Mouse (Mus musculus): ENCODE data around the gene Fgfrl1. TPM values are rescaled to one million over a fixed set of nuclear protein-coding genes. Genes with fewer than 3 reads are reported as not detected.

The Fgfrl1 gene
- polyA plus RNA-seq (2014; fragmentation: Nextera tagmentation; extraction: Ambion mirVana), result 13.0 and 17.1 TPM in 2 replicates

- ATAC-seq (ENCODE audit: insufficient number of reproducible peaks, insufficient read depth, low FRiP score, low read depth), result no peak
- Histone ChIP-seq H3K27me3 (ENCODE audit: control insufficient read depth, insufficient read depth, low read length) (no peaks in the 10 kb centered on the region), H3K4me2 (replicated peaks; ENCODE audit: low read depth, low read length) (peak within 1 kb of the TSS; percentile 48), H3K4me3 (ENCODE audit: low read depth, low read length) (peak within 1 kb of the TSS; percentile 77), H3K36me3 (ENCODE audit: control insufficient read depth, insufficient read depth, low read length) (no peaks in the 10 kb centered on the region), H3K4me1 (ENCODE audit: control insufficient read depth, insufficient read depth, low read length) (peaks cover 30% of the 10 kb centered on the region; the same call in 1 of the 2 replicates), H3K9me3 (ENCODE audit: control insufficient read depth, low read depth, low read length) (no peaks in the 10 kb centered on the region), H3K9ac (replicated peaks; ENCODE audit: low read depth, low read length) (no peak within 1 kb of the TSS), H3K27ac (ENCODE audit: low read length) (no peak within 1 kb of the TSS)
- WGBS, result 3% methylated on average over 18 of the region's 18 CpGs
Measured at GRCm38 (mm10) chr5:108692271-108692670, at the start of gene Fgfrl1. Gene Fgfrl1 (plus strand): TSS chr5:108692382.

DNA sequence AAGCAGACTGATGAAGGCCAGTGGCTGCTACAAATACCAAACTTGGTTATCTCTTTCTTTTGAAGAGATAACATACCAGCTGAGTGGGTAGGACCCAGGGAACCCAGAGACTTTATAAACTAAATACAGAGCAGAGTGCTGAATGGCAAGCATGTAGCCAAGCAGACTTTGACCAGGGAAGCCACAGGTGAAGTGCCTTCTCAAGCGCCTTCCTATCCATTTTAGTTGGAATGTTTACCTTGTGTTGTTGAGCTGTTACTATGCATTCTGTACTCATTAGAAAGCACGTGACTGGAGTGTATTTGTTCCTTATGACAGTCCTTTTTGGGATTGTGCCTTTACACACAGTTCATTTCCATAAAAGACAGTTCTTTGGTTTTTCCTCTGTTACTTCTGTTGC is 48.5 kb upstream of the Fgfrl1 start:
- Histone ChIP-seq H3K36me3 (ENCODE audit: control insufficient read depth, insufficient read depth, low read length) (peaks cover 28% of the 10 kb centered on the region), H3K9me3 (ENCODE audit: control insufficient read depth, low read depth, low read length) (no peaks in the 10 kb centered on the region), H3K4me2 (replicated peaks; ENCODE audit: low read depth, low read length) (no peak overlapping the region), H3K9ac (replicated peaks; ENCODE audit: low read depth, low read length) (no peak overlapping the region), H3K4me1 (ENCODE audit: control insufficient read depth, insufficient read depth, low read length) (no peaks in the 10 kb centered on the region), H3K4me3 (ENCODE audit: low read depth, low read length) (no peak overlapping the region), H3K27me3 (ENCODE audit: control insufficient read depth, insufficient read depth, low read length) (no peaks in the 10 kb centered on the region), H3K27ac (ENCODE audit: low read length) (no peak overlapping the region)
- 73% methylated on average over 2 of the region's 2 CpGs for WGBS
- no peak for ATAC-seq (ENCODE audit: insufficient number of reproducible peaks, insufficient read depth, low FRiP score, low read depth)

- ATAC-seq (ENCODE audit: insufficient number of reproducible peaks, insufficient read depth, low FRiP score, low read depth), result no peak
- WGBS, result 95% methylated on average over 9 of the region's 9 CpGs
- Histone ChIP-seq H3K36me3 (ENCODE audit: control insufficient read depth, insufficient read depth, low read length) (peaks cover 36% of the 10 kb centered on the region), H3K4me2 (replicated peaks; ENCODE audit: low read depth, low read length) (no peak overlapping the region), H3K9me3 (ENCODE audit: control insufficient read depth, low read depth, low read length) (no peaks in the 10 kb centered on the region), H3K4me3 (ENCODE audit: low read depth, low read length) (no peak overlapping the region), H3K9ac (replicated peaks; ENCODE audit: low read depth, low read length) (no peak overlapping the region), H3K27ac (ENCODE audit: low read length) (no peak overlapping the region), H3K27me3 (ENCODE audit: control insufficient read depth, insufficient read depth, low read length) (no peaks in the 10 kb centered on the region), H3K4me1 (ENCODE audit: control insufficient read depth, insufficient read depth, low read length) (no peaks in the 10 kb centered on the region)
Measured at GRCm38 (mm10) chr5:108645651-108646342, 46.4 kb upstream of the Fgfrl1 start.

GRCm38 (mm10) chr5:108646343-108646660 is 45.9 kb upstream of the Fgfrl1 start:
- Histone ChIP-seq H3K4me1 (ENCODE audit: control insufficient read depth, insufficient read depth, low read length) (no peaks in the 10 kb centered on the region), H3K4me2 (replicated peaks; ENCODE audit: low read depth, low read length) (no peak overlapping the region), H3K9ac (replicated peaks; ENCODE audit: low read depth, low read length) (no peak overlapping the region), H3K27ac (ENCODE audit: low read length) (no peak overlapping the region), H3K36me3 (ENCODE audit: control insufficient read depth, insufficient read depth, low read length) (peaks cover 36% of the 10 kb centered on the region), H3K9me3 (ENCODE audit: control insufficient read depth, low read depth, low read length) (no peaks in the 10 kb centered on the region), H3K27me3 (ENCODE audit: control insufficient read depth, insufficient read depth, low read length) (no peaks in the 10 kb centered on the region), H3K4me3 (ENCODE audit: low read depth, low read length) (no peak overlapping the region)
- ATAC-seq (ENCODE audit: insufficient number of reproducible peaks, insufficient read depth, low FRiP score, low read depth), result no peak
- WGBS, result 83% methylated on average over 3 of the region's 3 CpGs

GRCm38 (mm10) chr5:108647311-108647710 is 44.9 kb upstream of the Fgfrl1 start:
- peaks cover 34% of the 10 kb centered on the region for H3K36me3 ChIP-seq (ENCODE audit: control insufficient read depth, insufficient read depth, low read length)

DNA sequence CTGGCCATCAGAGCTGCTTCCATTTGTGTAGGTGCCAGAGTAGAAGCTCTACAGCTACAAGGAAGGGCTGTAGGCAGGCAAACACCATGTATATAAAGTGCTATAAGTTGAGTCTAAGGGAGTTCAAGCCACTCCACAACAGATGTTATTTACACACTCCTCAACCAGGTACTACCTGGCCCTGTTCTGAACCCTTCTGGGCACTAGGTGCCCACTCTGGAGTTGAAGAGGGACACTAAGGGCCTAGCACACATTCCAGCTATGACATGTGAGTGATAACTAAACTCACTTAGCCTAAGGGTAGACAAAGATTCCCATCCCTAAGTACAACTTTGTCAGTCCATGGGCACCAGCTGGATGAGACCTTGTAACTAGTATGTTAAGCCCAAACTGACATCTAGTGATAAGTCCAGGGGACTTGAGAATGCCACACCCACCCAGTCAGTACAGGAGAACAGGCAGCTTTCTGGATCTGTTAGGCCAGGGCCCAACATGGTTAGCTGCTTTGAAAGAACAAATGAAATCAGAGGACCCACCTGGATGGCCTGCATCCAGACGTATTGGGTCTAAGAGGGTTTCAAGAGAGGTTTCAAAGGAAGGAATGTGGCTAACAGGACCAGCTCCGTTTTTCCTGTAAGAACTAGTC is 44.2 kb upstream of the Fgfrl1 start:
- peaks cover 31% of the 10 kb centered on the region for H3K36me3 ChIP-seq (ENCODE audit: control insufficient read depth, insufficient read depth, low read length)
- 81% methylated on average over 2 of the region's 2 CpGs for WGBS

More at GRCm38 (mm10) chr5:108647311-108647710, 44.9 kb upstream of the Fgfrl1 start:
- H3K27ac ChIP-seq (ENCODE audit: low read length), result no peak overlapping the region
- 84% methylated on average over 2 of the region's 2 CpGs for WGBS
- H3K4me2 ChIP-seq (replicated peaks; ENCODE audit: low read depth, low read length), result no peak overlapping the region
- ATAC-seq (ENCODE audit: insufficient number of reproducible peaks, insufficient read depth, low FRiP score, low read depth), result no peak
- no peaks in the 10 kb centered on the region for H3K9me3 ChIP-seq (ENCODE audit: control insufficient read depth, low read depth, low read length)
- no peak overlapping the region for H3K4me3 ChIP-seq (ENCODE audit: low read depth, low read length)
- no peaks in the 10 kb centered on the region for H3K4me1 ChIP-seq (ENCODE audit: control insufficient read depth, insufficient read depth, low read length)
- no peak overlapping the region for H3K9ac ChIP-seq (replicated peaks; ENCODE audit: low read depth, low read length)
- H3K27me3 ChIP-seq (ENCODE audit: control insufficient read depth, insufficient read depth, low read length), result no peaks in the 10 kb centered on the region

DNA sequence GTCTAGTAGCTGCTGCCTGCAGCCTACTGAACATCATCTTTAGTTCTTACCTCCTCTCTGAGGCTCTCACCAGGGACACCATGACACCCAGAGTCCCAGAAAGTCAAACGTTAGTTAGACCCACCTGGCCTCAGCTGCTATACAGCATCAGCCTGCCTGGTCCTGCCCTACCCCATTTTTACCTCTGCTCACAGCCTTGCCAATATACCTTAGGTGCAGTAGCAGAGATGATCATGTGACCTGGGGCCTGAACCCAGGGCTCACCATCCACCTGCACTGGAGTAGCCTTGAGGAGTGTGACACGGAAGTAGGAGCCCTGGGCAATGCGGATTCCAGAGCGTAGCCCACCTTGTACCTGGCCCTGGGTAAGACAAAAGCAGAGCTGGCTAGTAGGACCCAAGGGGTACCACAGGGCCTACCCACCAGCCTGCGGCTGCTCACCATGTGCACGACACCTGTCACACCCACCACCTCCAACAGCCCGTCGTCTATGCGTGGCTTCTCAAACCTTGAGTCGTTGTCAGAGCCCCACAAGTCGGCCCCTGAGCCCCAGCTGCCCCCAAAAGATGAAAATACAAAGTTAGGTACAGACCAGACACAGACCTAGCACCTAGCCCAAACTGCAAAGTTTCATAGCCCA is 43.1 kb upstream of the Fgfrl1 start:
- Histone ChIP-seq H3K36me3 (ENCODE audit: control insufficient read depth, insufficient read depth, low read length) (peaks cover 40% of the 10 kb centered on the region), H3K9ac (replicated peaks; ENCODE audit: low read depth, low read length) (no peak overlapping the region), H3K27me3 (ENCODE audit: control insufficient read depth, insufficient read depth, low read length) (no peaks in the 10 kb centered on the region), H3K27ac (ENCODE audit: low read length) (no peak overlapping the region), H3K4me2 (replicated peaks; ENCODE audit: low read depth, low read length) (no peak overlapping the region), H3K9me3 (ENCODE audit: control insufficient read depth, low read depth, low read length) (no peaks in the 10 kb centered on the region), H3K4me1 (ENCODE audit: control insufficient read depth, insufficient read depth, low read length) (no peaks in the 10 kb centered on the region), H3K4me3 (ENCODE audit: low read depth, low read length) (no peak overlapping the region)
- 91% methylated on average over 11 of the region's 11 CpGs for WGBS
- ATAC-seq (ENCODE audit: insufficient number of reproducible peaks, insufficient read depth, low FRiP score, low read depth), result no peak

More for the DNA sequence above, 44.2 kb upstream of the Fgfrl1 start:
- Histone ChIP-seq H3K4me1 (ENCODE audit: control insufficient read depth, insufficient read depth, low read length) (no peaks in the 10 kb centered on the region), H3K4me2 (replicated peaks; ENCODE audit: low read depth, low read length) (no peak overlapping the region), H3K4me3 (ENCODE audit: low read depth, low read length) (no peak overlapping the region), H3K9me3 (ENCODE audit: control insufficient read depth, low read depth, low read length) (no peaks in the 10 kb centered on the region), H3K27me3 (ENCODE audit: control insufficient read depth, insufficient read depth, low read length) (no peaks in the 10 kb centered on the region), H3K9ac (replicated peaks; ENCODE audit: low read depth, low read length) (no peak overlapping the region), H3K27ac (ENCODE audit: low read length) (no peak overlapping the region)
- ATAC-seq (ENCODE audit: insufficient number of reproducible peaks, insufficient read depth, low FRiP score, low read depth), result no peak

DNA sequence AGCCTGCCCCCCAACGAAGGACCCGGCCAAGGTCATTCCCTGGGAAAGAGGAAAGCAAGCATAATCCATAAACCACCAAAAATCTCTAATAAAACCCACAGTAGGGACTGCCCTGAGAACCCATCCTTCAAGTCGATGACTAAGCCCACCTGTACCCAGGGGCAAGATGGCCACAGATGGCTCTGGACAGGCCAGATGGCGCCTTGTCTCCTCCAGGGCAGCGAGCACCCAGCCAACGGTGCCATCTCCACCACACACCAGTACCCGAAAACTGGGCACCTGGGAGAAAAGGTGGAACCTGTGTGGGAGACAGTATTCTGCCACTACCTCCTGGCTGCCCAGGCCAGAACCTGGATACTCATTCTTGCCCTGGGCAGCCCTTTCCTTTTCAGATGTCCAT is 41.8 kb upstream of the Fgfrl1 start:
- 87% methylated on average over 7 of the region's 7 CpGs for WGBS
- no peaks in the 10 kb centered on the region for H3K27me3 ChIP-seq (ENCODE audit: control insufficient read depth, insufficient read depth, low read length)
- no peak overlapping the region for H3K27ac ChIP-seq (ENCODE audit: low read length)
- H3K4me2 ChIP-seq (replicated peaks; ENCODE audit: low read depth, low read length), result no peak overlapping the region
- H3K4me3 ChIP-seq (ENCODE audit: low read depth, low read length), result no peak overlapping the region
- H3K36me3 ChIP-seq (ENCODE audit: control insufficient read depth, insufficient read depth, low read length), result peaks cover 44% of the 10 kb centered on the region
- no peaks in the 10 kb centered on the region for H3K4me1 ChIP-seq (ENCODE audit: control insufficient read depth, insufficient read depth, low read length)
- no peak for ATAC-seq (ENCODE audit: insufficient number of reproducible peaks, insufficient read depth, low FRiP score, low read depth)
- no peaks in the 10 kb centered on the region for H3K9me3 ChIP-seq (ENCODE audit: control insufficient read depth, low read depth, low read length)
- no peak overlapping the region for H3K9ac ChIP-seq (replicated peaks; ENCODE audit: low read depth, low read length)
